Mouse (Mus musculus): ENCODE measurements around the gene Gm13277. TPM values are rescaled to one million over a fixed set of nuclear protein-coding genes. Genes with fewer than 3 reads are reported as not detected.
"Not testable (repeated sequence)": the region's sequence is repeated elsewhere in the genome, so short reads cannot be mapped to it uniquely, and the experiment has no call there.

Gene Gm13277
- total RNA-seq (2021) = not detected
- long read RNA-seq, experiment 1 = 0 reads
- long read RNA-seq, experiment 2 = 0 reads

DNA sequence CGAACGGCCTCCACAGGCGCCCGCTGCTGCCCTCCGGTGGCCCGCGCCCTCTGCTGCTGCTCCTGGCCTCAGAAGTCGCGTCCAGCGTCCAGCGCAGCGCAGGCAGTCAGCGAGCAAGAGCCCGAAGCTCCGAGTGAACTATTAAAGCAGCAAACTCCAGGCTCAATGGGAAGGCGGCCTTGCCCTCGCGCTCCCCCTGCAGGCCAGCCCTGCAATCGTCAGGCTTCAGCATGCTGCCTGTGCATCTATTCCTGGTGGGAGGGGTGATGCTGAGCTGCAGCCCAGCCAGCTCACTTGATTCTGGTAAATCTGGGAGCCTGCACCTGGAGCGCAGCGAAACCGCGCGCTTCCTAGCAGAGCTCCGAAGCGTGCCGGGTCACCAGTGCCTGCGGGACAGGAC lies at the start of gene Gm13277:
TSS of gene Gm13277 (plus strand) at position 231 of the 400 bp plus-strand sequence.
- intact Hi-C loops (cut with DNase I) = not testable (repeated sequence)
- peak; percentile 65 to 73 for DNase-seq

DNA sequence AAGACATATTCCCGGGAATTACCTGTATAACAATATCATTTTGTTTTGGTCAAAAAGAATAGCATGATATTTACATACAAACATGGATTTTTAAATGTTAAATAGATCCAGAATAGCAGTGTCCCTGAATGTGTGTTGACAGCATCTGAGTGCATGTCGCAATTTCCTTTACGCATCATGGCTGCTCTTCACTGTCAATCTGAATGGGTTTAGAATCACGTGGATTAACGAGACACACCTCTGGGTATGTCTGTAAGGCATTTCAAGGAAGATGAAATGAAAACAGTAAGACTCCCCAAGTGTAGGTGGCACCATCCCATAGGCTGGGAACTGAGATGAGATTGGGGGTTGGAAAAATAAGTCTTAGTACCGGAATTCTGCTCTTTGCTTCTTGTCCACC lies 49.4 kb upstream of the Gm13277 start:
- intact Hi-C loops (cut with DNase I) = no loop called here

DNA sequence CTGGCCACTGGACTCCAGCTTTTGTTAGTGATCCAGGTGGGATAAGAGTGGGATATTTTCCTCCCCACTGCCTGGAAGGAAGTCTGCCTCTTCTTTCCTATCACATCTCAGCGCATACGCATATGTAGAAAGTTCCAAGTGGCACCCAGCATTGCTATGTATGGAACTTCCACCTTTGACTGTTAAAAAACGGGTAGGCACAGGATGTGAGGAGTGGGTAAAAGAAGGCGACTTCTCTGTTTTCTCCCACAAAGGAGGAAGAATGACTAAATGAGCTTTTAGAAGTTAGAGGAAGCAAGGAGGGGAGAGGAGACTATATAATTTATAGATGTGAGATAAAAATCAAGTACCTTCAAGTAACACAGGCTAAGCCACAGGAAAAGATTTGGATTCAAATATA lies 47.0 kb upstream of the Gm13277 start:
- no peak for DNase-seq
- intact Hi-C loops (cut with DNase I) = no loop called here

More for the DNA sequence above, 49.4 kb upstream of the Gm13277 start:
- DNase-seq = no peak

DNA sequence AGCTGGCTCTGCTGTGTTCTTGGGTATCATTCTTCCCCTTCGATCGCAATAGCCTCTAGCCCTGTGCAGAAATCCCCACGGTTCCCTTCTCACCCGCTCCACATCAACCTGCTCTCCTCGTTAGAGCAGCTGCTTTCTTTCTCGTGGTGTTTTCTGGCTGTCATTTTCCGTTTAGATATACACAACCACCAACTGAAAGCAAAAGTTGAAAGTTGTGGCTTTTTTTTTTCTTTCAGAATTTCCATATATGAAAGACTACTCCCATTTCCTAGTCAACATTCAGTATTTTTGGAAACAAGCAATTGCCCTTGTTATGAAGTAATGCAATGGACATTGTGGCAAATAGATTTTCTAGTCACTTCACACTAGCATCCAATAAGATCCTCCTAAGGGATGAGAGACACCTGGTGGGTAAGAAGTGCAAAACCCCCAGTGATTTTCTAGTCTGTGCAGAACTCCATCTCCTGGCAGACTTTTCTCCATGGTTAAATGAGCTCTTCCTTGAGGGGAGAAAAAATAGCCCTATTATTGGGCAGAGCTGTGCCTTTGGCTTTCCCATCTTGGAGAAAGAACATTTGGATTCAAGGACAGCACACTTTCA lies 45.6 kb upstream of the Gm13277 start:
- intact Hi-C loops (cut with DNase I) = no loop called here
- no peak for DNase-seq

DNA sequence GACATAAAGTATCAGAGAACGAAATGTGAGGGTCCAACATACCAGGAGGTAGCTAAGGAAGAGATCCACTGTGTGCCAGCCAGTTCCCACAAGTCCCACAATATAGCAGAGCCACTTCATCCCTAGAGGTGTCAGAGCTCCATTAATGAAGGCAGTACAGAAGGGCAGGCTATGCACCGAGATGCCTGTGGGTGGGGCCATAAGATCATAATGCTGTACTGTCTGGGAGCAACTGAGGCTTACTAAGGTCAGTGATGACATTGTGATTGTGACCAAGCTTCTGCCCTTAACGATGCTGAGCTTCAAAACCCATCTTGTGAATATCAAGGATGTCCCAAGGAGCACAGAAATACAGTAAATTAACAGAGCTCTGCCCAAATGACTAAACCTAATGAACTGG lies 44.2 kb upstream of the Gm13277 start:
- intact Hi-C loops (cut with DNase I) = no loop called here
- DNase-seq = no peak

DNA sequence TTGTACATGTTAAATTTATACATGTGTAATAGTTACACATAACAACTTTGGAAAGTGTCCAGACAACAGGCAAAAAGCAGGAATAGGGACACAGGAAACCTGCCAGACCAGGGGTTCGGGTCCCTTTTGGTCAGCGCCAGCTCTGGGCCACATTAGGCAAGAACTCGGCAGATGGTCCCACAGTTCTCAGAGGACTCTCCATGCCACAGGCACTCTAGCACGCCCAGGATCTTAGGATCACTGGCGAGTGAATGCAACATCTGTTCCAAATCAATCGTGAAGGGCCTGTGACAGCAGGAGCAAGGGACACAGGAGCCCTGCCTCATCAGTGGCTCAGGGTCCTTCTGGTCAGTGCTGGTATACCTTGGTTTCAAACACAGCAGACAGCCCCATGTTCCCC lies 38.5 kb upstream of the Gm13277 start:
- DNase-seq = no peak
- intact Hi-C loops (cut with DNase I) = no loop called here

DNA sequence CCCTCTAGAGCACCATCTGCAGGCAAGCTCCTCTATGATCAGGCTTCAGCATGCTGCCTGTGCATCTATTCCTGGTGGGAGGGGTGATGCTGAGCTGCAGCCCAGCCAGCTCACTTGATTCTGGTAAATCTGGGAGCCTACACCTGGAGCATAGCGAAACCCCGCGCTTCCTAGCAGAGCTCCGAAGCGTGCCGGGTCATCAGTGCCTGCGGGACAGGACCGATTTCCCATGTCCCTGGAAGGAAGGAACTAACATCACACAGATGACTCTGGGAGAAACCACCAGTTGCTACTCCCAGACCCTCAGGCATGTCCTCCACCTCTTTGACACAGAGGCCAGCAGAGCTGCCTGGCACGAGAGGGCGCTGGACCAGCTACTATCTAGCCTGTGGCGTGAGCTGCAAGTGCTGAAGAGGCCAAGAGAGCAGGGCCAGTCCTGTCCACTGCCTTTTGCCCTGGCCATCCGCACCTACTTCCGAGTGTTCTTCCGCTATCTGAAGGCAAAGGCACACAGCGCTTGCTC lies 33.6 kb upstream of the Gm13277 start, which contains the start of gene Gm13271:
TSS of gene Gm13271 (plus strand) at position 51 of the 523 bp plus-strand sequence.
- intact Hi-C loops (cut with DNase I) = not testable (repeated sequence)
- peak; percentile 66 to 71 for DNase-seq

DNA sequence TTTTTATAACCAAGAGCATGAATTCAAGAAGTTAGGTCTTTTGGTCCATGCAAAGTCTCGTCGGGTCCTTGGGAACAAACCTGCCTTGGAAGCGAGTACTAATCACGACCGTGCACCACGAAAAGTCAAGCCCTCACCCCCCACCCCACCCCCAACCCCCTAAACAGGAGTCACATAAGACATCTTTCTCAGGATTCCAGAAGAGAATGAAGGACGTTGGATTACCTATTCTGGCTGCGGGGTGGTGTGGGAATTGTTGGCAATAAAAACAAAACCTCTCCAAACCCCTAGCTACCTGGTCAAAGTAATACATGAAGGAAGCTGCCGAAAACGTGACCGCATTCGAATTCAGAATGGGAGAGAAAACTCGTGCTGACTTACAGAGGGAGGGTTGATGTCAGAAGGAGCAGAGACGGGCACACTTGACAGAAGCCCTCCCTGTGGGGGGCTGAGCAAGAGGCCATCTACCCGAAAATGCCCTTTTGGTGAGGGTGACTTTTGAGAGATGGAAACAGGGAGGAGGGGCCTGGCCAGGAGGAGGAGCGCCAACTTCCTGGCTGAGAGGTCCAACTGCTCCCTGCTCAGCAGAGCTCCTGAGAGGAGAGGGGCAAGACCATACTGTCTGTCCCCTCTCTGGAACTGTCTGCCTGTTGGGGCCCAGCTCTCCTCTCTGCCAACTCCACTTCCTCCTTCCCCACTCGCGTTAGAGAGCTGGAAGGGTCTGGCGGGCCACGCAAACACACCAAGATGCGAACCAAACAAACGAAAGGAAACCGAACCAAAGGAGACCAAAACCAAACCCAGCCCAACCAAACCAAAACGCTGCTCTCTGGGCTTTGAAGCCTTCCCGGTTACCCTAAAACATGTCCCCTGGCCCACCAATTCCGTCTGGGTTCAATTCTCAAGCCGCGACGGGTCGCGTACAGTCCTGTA lies 31.6 kb upstream of the Gm13277 start:
- peak in 1 of 2 experiments; percentile 9 for DNase-seq
- intact Hi-C loops (cut with DNase I) = not testable (repeated sequence)

DNA sequence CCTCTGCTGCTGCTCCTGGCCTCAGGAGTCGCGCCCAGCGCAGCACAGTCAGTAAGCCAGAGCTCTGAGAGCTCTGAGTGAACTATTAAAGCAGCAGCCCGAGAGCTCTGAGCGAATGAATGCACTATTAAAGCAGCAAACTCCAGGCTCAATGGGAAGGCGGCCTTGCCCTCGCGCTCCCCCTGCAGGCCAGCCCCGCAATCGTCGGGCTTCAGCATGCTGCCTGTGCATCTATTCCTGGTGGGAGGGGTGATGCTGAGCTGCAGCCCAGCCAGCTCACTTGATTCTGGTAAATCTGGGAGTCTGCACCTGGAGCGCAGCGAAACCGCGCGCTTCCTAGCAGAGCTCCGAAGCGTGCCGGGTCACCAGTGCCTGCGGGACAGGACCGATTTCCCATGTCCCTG lies 30.8 kb upstream of the Gm13277 start:
- peak; percentile 87 to 89 for DNase-seq
- intact Hi-C loops (cut with DNase I) = not testable (repeated sequence)

DNA sequence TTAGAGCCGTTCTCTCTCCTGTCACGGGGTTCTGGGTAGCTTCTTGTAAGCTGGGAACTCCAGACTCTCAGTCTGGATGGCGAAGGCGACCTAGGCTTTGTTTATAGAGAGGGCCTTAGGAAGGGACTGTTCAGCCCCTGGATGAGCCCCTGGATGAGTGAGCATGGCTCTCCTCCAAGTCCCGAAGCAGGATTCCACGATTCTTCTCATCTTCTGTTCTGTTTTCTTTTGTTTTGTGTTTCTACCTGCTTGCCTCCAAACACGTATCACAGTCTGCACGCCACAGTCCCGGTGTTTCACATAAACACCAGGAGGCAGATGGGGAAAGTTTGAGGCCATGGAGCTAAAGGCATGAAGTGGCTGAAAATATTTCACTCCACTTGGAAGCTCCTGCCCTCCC lies 29.7 kb upstream of the Gm13277 start:
- intact Hi-C loops (cut with DNase I); DNase-seq: not testable (repeated sequence)

DNA sequence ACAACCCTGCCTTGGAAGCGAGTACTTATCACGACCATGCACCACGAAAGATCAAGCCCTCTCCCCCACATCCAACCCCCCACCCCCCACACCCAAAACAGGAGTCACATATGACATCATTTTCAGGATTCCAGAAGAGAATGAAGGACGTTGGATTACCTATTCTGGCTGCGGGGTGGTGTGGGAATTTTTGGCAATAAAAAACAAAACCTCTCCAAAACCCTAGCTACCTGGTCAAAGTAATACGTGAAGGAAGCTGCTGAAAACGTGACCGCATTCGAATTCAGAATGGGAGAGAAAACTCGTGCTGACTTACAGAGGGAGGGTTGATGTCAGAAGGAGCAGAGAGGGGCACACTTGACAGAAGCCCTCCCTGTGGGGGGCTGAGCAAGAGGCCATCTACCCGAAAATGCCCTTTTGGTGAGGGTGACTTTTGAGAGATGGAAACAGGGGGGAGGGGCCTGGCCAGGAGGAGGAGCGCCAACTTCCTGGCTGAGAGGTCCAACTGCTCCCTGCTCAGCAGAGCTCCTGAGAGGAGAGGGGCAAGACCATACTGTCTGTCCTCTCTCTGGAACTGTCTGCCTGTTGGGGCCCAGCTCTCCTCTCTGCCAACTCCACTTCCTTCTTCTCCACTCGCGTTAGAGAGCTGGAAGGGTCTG lies 28.7 kb upstream of the Gm13277 start, which contains the start of gene Gm13283:
TSS of gene Gm13283 (plus strand) at position 510 of the 659 bp plus-strand sequence.
- DNase-seq = peak; percentile 26 to 28
- intact Hi-C loops (cut with DNase I) = not testable (repeated sequence)

DNA sequence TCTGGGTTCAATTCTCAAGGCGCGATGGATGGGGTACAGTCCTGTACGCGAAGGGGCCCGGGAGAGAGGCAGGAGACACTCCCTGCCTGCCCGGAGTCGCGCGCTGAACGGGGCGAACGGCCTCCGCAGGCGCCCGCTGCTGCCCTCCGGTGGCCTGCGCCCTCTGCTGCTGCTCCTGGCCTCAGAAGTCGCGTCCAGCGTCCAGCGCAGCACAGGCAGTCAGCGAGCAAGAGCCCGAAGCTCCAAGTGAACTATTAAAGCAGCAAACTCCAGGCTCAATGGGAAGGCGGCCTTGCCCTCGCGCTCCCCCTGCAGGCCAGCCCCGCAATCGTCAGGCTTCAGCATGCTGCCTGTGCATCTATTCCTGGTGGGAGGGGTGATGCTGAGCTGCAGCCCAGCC lies 28.0 kb upstream of the Gm13277 start:
- DNase-seq = peak; percentile 82 to 83
- intact Hi-C loops (cut with DNase I) = not testable (repeated sequence)

DNA sequence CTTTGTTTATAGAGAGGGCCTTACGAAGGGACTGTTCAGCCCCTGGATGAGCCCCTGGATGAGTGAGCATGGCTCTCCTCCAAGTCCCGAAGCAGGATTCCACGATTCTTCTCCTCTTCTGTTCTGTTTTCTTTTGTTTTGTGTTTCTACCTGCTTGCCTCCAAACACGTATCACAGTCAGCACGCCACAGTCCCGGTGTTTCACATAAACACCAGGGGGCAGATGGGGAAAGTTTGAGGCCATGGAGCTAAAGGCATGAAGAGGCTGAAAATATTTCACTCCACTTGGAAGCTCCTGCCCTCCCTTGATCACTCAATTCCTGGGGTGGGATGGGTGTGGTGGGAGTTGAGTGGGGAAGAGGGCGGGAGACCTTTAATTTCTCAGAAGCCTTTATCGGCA lies 26.7 kb upstream of the Gm13277 start:
- DNase-seq = peak; percentile 57 to 67
- intact Hi-C loops (cut with DNase I) = not testable (repeated sequence)

DNA sequence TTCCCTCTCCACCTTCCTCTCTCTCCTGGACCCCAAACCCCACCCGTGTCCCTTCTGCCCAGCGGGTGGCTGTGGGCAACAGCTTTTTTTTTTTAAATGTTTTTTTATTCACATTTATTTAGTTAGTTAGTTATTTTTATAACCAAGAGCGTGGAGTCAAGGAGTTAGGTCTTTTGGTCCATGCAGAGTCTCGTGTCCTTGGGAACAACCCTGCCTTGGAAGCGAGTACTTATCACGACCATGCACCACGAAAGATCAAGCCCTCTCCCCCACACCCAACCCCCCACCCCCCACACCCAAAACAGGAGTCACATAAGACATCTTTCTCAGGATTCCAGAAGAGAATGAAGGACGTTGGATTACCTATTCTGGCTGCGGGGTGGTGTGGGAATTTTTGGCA lies 26.1 kb upstream of the Gm13277 start:
- intact Hi-C loops (cut with DNase I) = not testable (repeated sequence)
- DNase-seq = peak in 1 of 2 experiments; percentile 10

DNA sequence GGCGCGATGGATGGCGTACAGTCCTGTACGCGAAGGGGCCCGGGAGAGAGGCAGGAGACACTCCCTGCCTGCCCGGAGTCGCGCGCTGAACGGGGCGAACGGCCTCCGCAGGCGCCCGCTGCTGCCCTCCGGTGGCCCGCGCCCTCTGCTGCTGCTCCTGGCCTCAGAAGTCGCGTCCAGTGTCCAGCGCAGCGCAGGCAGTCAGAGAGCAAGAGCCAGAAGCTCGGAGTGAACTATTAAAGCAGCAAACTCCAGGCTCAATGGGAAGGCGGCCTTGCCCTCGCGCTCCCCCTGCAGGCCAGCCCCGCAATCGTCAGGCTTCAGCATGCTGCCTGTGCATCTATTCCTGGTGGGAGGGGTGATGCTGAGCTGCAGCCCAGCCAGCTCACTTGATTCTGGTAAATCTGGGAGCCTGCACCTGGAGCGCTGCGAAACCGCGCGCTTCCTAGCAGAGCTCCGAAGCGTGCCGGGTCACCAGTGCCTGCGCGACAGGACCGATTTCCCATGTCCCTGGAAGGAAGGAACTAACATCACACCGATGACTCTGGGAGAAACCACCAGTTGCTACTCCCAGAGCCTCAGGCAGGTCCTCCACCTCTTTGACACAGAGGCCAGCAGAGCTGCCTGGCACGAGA lies 24.9 kb upstream of the Gm13277 start:
- intact Hi-C loops (cut with DNase I) = not testable (repeated sequence)
- DNase-seq = peak; percentile 55 to 59

DNA sequence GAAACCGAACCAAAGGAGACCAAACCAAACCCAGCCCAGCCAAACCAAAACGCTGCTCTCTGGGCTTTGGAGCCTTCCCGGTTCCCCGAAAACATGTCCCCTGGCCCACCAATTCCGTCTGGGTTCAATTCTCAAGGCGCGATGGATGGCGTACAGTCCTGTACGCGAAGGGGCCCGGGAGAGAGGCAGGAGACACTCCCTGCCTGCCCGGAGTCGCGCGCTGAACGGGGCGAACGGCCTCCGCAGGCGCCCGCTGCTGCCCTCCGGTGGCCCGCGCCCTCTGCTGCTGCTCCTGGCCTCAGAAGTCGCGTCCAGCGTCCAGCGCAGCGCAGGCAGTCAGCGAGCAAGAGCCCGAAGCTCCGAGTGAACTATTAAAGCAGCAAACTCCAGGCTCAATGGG lies 14.9 kb upstream of the Gm13277 start, which contains the start of gene Gm13290:
TSS of gene Gm13290 (plus strand) at position 301 of the 400 bp plus-strand sequence.
- DNase-seq; intact Hi-C loops (cut with DNase I): not testable (repeated sequence)

DNA sequence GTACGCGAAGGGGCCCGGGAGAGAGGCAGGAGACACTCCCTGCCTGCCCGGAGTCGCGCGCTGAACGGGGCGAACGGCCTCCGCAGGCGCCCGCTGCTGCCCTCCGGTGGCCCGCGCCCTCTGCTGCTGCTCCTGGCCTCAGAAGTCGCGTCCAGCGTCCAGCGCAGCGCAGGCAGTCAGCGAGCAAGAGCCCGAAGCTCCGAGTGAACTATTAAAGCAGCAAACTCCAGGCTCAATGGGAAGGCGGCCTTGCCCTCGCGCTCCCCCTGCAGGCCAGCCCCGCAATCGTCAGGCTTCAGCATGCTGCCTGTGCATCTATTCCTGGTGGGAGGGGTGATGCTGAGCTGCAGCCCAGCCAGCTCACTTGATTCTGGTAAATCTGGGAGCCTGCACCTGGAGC lies 11.8 kb upstream of the Gm13277 start, which contains the start of gene Gm13289:
TSS of gene Gm13289 (plus strand) at position 301 of the 400 bp plus-strand sequence.
- DNase-seq; intact Hi-C loops (cut with DNase I): not testable (repeated sequence)

DNA sequence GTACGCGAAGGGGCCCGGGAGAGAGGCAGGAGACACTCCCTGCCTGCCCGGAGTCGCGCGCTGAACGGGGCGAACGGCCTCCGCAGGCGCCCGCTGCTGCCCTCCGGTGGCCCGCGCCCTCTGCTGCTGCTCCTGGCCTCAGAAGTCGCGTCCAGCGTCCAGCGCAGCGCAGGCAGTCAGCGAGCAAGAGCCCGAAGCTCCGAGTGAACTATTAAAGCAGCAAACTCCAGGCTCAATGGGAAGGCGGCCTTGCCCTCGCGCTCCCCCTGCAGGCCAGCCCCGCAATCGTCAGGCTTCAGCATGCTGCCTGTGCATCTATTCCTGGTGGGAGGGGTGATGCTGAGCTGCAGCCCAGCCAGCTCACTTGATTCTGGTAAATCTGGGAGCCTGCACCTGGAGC lies 8.9 kb upstream of the Gm13277 start, which contains the start of gene Gm13272:
TSS of gene Gm13272 (plus strand) at position 301 of the 400 bp plus-strand sequence.
- intact Hi-C loops (cut with DNase I); DNase-seq: not testable (repeated sequence)

DNA sequence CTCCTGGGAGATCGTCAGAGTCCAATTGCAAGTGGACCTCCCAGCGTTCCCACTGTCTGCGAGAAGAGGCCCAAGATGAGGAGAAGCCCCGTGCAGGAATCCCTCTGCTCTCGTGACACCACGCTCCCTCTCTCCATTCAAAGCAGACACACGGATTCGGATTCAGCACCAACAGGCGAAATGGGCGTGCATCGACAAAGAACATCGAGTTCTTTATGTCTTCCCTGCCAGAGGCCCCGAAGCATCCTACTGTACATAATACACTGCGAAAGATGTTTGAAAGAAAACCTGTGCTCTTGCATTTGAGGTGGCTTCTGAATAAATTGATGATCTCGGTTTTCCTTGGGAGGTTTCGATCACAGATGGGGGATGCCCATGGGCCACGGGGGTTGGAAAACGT lies 8.1 kb upstream of the Gm13277 start:
- intact Hi-C loops (cut with DNase I); DNase-seq: not testable (repeated sequence)

DNA sequence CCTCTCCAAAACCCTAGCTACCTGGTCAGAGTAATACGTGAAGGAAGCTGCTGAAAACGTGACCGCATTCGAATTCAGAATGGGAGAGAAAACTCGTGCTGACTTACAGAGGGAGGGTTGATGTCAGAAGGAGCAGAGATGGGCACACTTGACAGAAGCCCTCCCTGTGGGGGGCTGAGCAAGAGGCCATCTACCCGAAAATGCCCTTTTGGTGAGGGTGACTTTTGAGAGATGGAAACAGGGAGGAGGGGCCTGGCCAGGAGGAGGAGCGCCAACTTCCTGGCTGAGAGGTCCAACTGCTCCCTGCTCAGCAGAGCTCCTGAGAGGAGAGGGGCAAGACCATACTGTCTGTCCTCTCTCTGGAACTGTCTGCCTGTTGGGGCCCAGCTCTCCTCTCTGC lies 6.6 kb upstream of the Gm13277 start, which contains the start of gene Ifnz:
TSS of gene Ifnz (plus strand) at position 301 of the 400 bp plus-strand sequence.
- intact Hi-C loops (cut with DNase I); DNase-seq: not testable (repeated sequence)

Measured in heart, postnatal 14 days (tissue).